Mouse (Mus musculus) forebrain, embryonic 16.5 days (tissue): ENCODE results near the gene Tmc6. TPM values are rescaled to one million over a fixed set of nuclear protein-coding genes. Genes with fewer than 3 reads are reported as not detected.

Experiments
- ATAC-seq: fragments of 200-750 bp; cut with Nextera tagmentation; 2 replicates; pipeline ENCODE4 v1.8.0; 2017; ENCODE audit warnings: mild to moderate bottlenecking, moderate library complexity
- H3K27ac ChIP-seq: fragments of 300-500 bp; sonication (generic); 2 replicates; pipeline ENCODE4 v1.5.1; 2014; ENCODE audit warnings: low read length, control low read depth
- H3K27me3 ChIP-seq: fragments of 300-500 bp; sonication (generic); replicated peaks from 2 replicates; pipeline ENCODE4 v1.6.1; 2014; ENCODE audit warnings: low read length; ENCODE audit not compliant: control insufficient read depth, insufficient read depth
- H3K36me3 ChIP-seq: fragments of 300-500 bp; sonication (generic); 2 replicates; pipeline ENCODE4 v1.6.1; 2014; ENCODE audit not compliant: control insufficient read depth, insufficient read depth
- H3K4me1 ChIP-seq: fragments of 300-500 bp; sonication (generic); replicated peaks from 2 replicates; pipeline ENCODE4 v1.6.1; 2014; ENCODE audit warnings: low read length; ENCODE audit not compliant: control insufficient read depth, insufficient read depth
- H3K4me2 ChIP-seq: fragments of 300-500 bp; sonication (generic); 2 replicates; pipeline ENCODE4 v1.6.1; 2014; ENCODE audit warnings: mild to moderate bottlenecking, low read length, control low read depth
- H3K4me3 ChIP-seq: fragments of 300-500 bp; sonication (generic); replicated peaks from 2 replicates; pipeline ENCODE4 v1.5.1; 2014; ENCODE audit warnings: mild to moderate bottlenecking, low read length, control low read depth
- H3K9ac ChIP-seq: fragments of 300-500 bp; sonication (generic); replicated peaks from 2 replicates; pipeline ENCODE4 v1.6.1; 2014; ENCODE audit warnings: low read depth, low read length, control low read depth
- H3K9me3 ChIP-seq: fragments of 300-500 bp; sonication (generic); 2 replicates; pipeline ENCODE4 v1.6.1; 2016; ENCODE audit warnings: low read length; ENCODE audit not compliant: control insufficient read depth
- WGBS: fragments of 180-500 bp; shearing (Covaris S2); extraction: QIAGEN DNeasy Blood & Tissue Kit; methylation state at CpG from one replicate; pipeline ENCODE4 v1.1.7; 2014; 5-methylcytosine and 5-hydroxymethylcytosine counted together
- polyA plus RNA-seq: library from polyadenylated mRNA; unstranded; fragments of >200 nt; fragmentation: Nextera tagmentation; extraction: Ambion mirVana; gene quantifications from 2 replicates; pipeline ENCODE4 v1.2.1, GENCODE M21; 2015

Gene Tmc6
- polyA plus RNA-seq, 1 experiment from 2014 or later: 3.3 TPM

DNA sequence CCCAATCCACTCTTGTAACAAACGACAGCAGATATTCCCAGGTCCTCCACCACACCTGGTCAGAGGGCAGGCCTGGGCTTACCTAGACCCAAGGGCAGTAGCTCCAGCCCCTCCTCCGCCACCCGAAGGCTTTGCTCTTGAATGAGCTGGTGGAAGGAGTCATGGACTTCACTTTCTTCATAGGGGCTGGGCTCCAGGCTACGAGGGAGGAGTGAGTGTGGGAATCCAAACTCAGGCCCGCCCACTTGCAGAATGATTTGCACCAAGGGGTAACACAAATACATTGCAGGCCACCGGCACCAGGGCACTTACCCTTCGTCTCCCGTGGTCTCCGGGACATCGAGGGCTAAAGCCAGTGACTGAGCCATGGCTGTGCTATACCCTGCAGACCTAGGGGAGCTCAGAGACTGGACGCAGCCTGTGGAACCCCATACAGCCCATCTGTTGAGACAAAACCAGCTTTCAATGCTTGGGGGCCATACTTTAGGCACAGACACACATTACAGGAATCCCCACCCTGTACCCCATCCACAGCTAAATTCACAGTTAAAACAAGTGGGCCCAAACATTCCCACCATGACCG lies 3.1 kb downstream of the Tmc6 start:
- Histone ChIP-seq H3K9ac (peak overlapping the region; percentile 40; the same call in 1 of the 2 replicates), H3K27me3 (peaks cover 29% of the 10 kb centered on the region), H3K9me3 (no peaks in the 10 kb centered on the region), H3K4me3 (no peak overlapping the region), H3K4me2 (no peak overlapping the region), H3K27ac (no peak overlapping the region), H3K36me3 (no peaks in the 10 kb centered on the region), H3K4me1 (peaks cover 26% of the 10 kb centered on the region)
- no peak for ATAC-seq
- WGBS: 73% methylated on average over 12 of the region's 12 CpGs

DNA sequence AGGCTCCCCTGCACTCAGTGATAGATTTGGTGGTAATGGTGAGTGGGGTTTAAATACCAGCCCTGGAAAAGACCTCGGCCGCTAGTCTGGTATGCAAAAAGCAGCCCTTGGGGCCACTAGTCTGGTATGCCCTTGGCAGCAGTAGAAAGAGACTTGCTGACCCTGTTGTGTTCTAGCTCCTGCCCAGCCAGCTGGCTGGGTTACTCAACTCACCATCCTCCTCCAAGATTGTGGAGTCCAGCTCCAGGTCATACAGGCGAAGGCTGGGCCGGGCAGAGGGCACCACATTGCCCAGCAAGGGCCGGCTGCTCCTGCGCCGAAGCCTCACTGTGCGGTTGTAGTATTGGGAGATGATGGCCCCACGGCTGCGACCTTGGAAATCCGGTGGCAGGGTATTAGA lies 4.0 kb downstream of the Tmc6 start:
- Histone ChIP-seq H3K4me2 (no peak overlapping the region), H3K9ac (no peak overlapping the region), H3K27me3 (peaks cover 29% of the 10 kb centered on the region), H3K9me3 (no peaks in the 10 kb centered on the region), H3K4me1 (peaks cover 20% of the 10 kb centered on the region), H3K4me3 (no peak overlapping the region), H3K27ac (no peak overlapping the region), H3K36me3 (no peaks in the 10 kb centered on the region)
- 93% methylated on average over 11 of the region's 11 CpGs for WGBS
- no peak for ATAC-seq

DNA sequence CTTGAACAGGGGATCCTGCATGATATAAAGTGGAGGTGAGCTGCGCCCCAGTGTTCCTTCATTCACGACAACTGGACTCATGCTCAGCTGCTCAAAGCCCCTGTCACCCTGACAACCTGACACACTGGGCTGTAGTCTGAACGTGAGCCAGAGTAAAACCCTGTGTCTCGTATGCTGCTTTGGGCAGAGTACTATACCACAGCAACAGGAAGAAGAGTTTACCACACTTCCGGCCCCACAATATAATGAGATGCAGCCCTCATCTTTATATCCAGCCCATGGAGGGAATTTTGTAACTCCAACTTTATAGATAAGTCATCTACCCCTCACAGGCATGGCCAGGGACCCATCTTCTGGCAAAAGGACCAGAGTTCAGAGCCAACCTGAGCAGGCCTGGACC lies 4.9 kb downstream of the Tmc6 start:
- H3K27me3 ChIP-seq: peaks cover 22% of the 10 kb centered on the region
- no peak for ATAC-seq
- H3K4me3 ChIP-seq: no peak overlapping the region
- H3K9me3 ChIP-seq: no peaks in the 10 kb centered on the region
- 80% methylated on average over 5 of the region's 5 CpGs for WGBS
- H3K36me3 ChIP-seq: no peaks in the 10 kb centered on the region
- H3K27ac ChIP-seq: no peak overlapping the region
- peaks cover 16% of the 10 kb centered on the region for H3K4me1 ChIP-seq
- H3K9ac ChIP-seq: no peak overlapping the region
- no peak overlapping the region for H3K4me2 ChIP-seq

DNA sequence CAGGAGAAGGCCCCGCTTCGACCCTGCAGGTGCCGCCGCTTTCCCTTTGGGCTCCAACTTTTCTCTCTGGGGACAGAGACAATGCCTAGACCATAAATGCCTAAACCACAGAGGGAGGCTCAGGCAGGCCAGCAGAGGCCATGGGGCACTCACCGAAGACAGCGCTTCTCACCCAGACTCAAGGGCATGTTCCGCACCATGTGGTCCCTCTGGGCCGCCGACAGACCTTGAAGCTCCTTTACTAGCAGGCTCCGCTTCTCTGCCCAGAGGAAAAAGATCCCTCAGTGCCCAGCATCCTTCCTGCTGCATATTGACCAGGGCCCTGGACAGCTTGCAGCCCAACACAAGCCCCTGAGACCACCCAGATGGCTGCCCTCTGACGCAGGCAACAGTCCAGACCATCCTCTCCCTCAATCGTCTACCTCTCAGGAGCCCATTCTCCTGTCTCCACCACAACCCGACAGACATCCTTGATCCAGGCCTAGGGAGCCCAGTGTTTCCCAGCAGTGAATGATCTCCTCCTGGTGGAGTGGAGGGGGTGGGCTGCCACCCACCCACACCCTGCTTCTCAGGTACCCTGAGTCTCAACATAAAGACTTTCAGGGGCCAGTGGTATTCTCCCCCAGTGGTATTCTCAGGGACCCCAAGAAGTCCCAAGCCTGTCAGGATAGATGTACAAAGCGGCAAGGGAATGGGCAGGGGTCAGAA lies 5.8 kb downstream of the Tmc6 start:
- WGBS: 88% methylated on average over 14 of the region's 14 CpGs
- Histone ChIP-seq H3K27ac (no peak overlapping the region), H3K4me3 (no peak overlapping the region)

DNA sequence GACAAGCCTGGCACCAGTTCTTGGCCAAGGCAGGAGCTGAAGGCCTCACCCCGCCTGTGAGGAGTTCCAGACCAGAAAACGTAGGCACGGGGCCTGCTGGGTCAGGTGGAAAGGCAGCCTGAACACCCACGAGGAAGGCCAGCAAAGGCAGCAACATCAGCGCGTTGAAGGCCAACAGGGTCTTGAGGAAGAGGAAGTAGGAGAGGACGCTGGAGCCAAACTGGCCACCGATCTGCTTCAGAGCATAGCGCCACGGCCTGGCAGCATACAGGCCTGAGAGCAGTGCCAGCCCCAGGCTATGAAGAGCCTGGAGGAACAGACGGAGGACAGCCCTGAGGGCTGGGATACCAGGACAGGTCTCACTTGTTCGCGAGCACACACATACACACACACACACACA lies 6.5 kb downstream of the Tmc6 start:
- Histone ChIP-seq H3K4me1 (peaks cover 13% of the 10 kb centered on the region), H3K4me2 (no peak overlapping the region), H3K9ac (no peak overlapping the region), H3K36me3 (no peaks in the 10 kb centered on the region), H3K27me3 (peaks cover 12% of the 10 kb centered on the region), H3K27ac (no peak overlapping the region), H3K4me3 (no peak overlapping the region), H3K9me3 (no peaks in the 10 kb centered on the region)
- WGBS: 93% methylated on average over 13 of the region's 13 CpGs
- no peak for ATAC-seq

More for the DNA sequence above, 5.8 kb downstream of the Tmc6 start:
- Histone ChIP-seq H3K9me3 (no peaks in the 10 kb centered on the region), H3K4me2 (no peak overlapping the region), H3K36me3 (no peaks in the 10 kb centered on the region), H3K9ac (no peak overlapping the region), H3K27me3 (peaks cover 14% of the 10 kb centered on the region), H3K4me1 (peaks cover 16% of the 10 kb centered on the region)
- no peak for ATAC-seq

DNA sequence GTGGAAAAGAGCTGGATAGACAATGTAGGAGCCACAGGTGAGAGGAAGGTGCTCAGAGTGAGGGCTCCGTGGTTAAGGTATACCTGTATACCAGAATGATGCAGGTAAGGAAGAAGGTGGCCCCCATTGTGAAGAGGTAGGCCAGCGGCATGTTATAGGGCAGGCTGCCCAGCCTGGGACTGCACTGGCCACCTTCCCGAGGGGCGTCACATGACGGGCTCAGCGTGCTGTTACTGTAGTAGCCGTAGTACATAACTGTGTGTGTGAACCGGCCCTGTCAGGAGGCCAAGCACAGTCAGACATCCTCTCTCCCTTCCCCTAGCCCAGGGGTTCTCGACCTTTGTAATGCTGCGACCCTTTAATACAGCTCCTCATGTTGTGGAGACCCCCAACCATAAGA lies 7.1 kb downstream of the Tmc6 start:
- no peak overlapping the region for H3K27ac ChIP-seq
- H3K27me3 ChIP-seq: peaks cover 5% of the 10 kb centered on the region
- no peaks in the 10 kb centered on the region for H3K9me3 ChIP-seq
- H3K4me3 ChIP-seq: no peak overlapping the region
- no peaks in the 10 kb centered on the region for H3K36me3 ChIP-seq
- peaks cover 7% of the 10 kb centered on the region for H3K4me1 ChIP-seq
- H3K4me2 ChIP-seq: no peak overlapping the region
- no peak overlapping the region for H3K9ac ChIP-seq
- 90% methylated on average over 10 of the region's 10 CpGs for WGBS
- ATAC-seq: no peak

DNA sequence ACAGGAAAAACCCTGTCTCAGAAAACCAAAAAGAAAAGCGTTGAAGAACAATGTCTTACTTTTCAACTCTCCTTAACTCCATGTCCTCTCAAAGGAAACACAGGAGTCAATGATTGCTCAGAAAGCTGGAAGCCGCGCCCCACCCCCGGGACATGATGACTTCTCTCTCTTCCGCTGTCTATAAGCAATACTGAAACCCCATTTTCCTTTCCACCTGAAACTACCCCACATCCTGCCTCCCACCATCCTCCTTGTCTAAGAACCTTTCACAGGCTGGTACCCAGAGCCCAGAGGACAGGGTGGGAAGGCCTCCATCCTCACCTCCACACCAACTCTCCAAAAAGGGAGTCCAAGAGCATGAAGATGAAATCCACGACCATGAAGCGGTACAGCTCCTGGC lies 9.6 kb downstream of the Tmc6 start:
- no peak for ATAC-seq
- Histone ChIP-seq H3K9me3 (no peaks in the 10 kb centered on the region), H3K4me1 (peaks cover 6% of the 10 kb centered on the region), H3K9ac (no peak overlapping the region), H3K36me3 (no peaks in the 10 kb centered on the region; the same call in 1 of the 2 replicates), H3K4me3 (no peak overlapping the region), H3K4me2 (no peak overlapping the region), H3K27ac (no peak overlapping the region), H3K27me3 (no peaks in the 10 kb centered on the region)
- 93% methylated on average over 7 of the region's 7 CpGs for WGBS

DNA sequence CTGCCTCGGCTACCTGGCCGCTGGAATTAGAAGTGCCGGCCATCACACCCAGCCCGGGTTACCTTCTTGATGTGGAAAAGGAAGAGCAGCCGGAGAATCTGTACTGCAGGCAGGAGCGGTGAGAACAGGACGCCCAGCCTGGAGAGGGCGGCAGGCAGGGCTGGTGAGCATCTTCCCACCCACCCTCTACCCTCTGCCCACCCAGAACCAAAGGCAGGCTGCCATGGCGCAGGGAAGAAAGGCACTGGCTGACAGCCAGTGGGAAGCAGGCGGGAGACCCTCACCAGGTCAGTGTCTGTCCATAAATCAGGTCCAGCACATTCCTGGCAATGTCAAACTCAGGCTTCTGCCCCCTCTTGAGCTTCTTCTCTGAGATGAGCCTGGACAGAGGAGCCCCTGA lies 11.6 kb downstream of the Tmc6 start:
- WGBS: 85% methylated on average over 9 of the region's 10 CpGs
- no peak overlapping the region for H3K9ac ChIP-seq
- no peak for ATAC-seq

DNA sequence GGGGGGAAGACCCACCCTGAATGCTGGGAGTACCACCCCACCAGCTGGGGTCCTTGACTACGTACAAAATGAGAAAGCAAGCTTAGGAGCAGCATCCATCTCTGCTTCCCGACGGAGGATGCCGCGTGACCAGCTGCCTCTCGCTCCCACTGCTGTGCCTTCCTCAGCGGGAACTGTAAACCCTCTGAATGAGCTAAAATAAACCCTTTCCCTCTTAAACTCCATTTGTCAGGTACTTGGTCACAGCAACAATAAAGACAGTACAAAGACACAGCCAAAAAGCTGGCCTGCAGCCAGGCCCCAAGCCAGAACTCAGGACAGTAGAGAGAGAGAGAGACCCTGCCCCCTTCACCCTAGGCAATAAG lies 12.3 kb downstream of the Tmc6 start:
- WGBS: 48% methylated on average over 7 of the region's 7 CpGs
- Histone ChIP-seq H3K9me3 (no peaks in the 10 kb centered on the region), H3K27ac (no peak overlapping the region), H3K9ac (no peak overlapping the region), H3K4me2 (no peak overlapping the region), H3K4me3 (no peak overlapping the region), H3K4me1 (peaks cover 6% of the 10 kb centered on the region), H3K27me3 (no peaks in the 10 kb centered on the region), H3K36me3 (peaks cover 4% of the 10 kb centered on the region)
- no peak for ATAC-seq

More for the DNA sequence above, 11.6 kb downstream of the Tmc6 start:
- Histone ChIP-seq H3K4me3 (no peak overlapping the region), H3K9me3 (no peaks in the 10 kb centered on the region), H3K36me3 (no peaks in the 10 kb centered on the region; the same call in 1 of the 2 replicates), H3K27me3 (no peaks in the 10 kb centered on the region), H3K4me2 (no peak overlapping the region), H3K27ac (no peak overlapping the region), H3K4me1 (peaks cover 6% of the 10 kb centered on the region)
